29 mouse cellular contexts compared by ENCODE assay signal in genomic region chr10:117540112-117540594, GRCm38 (mm10).
"Had no signal": no experiment of that assay in that cellular context is flagged by ENCODE, and none has a peak within 500 bp of the region (broad histone marks: within the 10 kb centered on the region; RNA-seq: fewer than 3 reads in every experiment).

No protein-coding gene starts in this region.

- H3K27ac ChIP-seq: limb, embryonic 10.5 days; limb, embryonic 12.5 days; limb, embryonic 13.5 days; limb, embryonic 15.5 days; liver, embryonic 12.5 days; liver, embryonic 13.5 days; liver, embryonic 14.5 days; liver, embryonic 15.5 days; lung, embryonic 15.5 days; macrophage; midbrain, embryonic 10.5 days; midbrain, embryonic 12.5 days; midbrain, embryonic 15.5 days; neural tube, embryonic 12.5 days had no signal

- H3K36me3 ChIP-seq: limb, embryonic 10.5 days; limb, embryonic 12.5 days; limb, embryonic 13.5 days; limb, embryonic 15.5 days; liver, embryonic 12.5 days; liver, embryonic 13.5 days; liver, embryonic 15.5 days; lung, embryonic 15.5 days; midbrain, embryonic 10.5 days; midbrain, embryonic 12.5 days; midbrain, embryonic 15.5 days; neural tube, embryonic 12.5 days had no signal

- H3K9ac ChIP-seq: limb, embryonic 12.5 days; limb, embryonic 13.5 days; limb, embryonic 15.5 days; liver, embryonic 12.5 days; liver, embryonic 13.5 days; liver, embryonic 14.5 days; liver, embryonic 15.5 days; liver, postnatal 0 days; lung, embryonic 14.5 days; lung, embryonic 15.5 days; midbrain, embryonic 12.5 days; midbrain, embryonic 15.5 days; neural tube, embryonic 12.5 days had no signal

- H3K9me3 ChIP-seq: limb, embryonic 10.5 days; limb, embryonic 12.5 days; limb, embryonic 13.5 days; limb, embryonic 15.5 days; liver, embryonic 12.5 days; liver, embryonic 13.5 days; liver, embryonic 15.5 days; lung, embryonic 15.5 days; midbrain, embryonic 10.5 days; midbrain, embryonic 12.5 days; midbrain, embryonic 15.5 days; neural tube, embryonic 12.5 days had no signal

- H3K4me3 ChIP-seq: limb, embryonic 10.5 days; limb, embryonic 12.5 days; limb, embryonic 13.5 days; limb, embryonic 15.5 days; liver, embryonic 12.5 days; liver, embryonic 13.5 days; liver, embryonic 15.5 days; lung, embryonic 15.5 days; megakaryocyte, embryonic 14.5 days; midbrain, embryonic 10.5 days; midbrain, embryonic 12.5 days; midbrain, embryonic 15.5 days; myocyte; neural tube, embryonic 12.5 days had no signal

- H3K27me3 ChIP-seq: limb, embryonic 12.5 days; limb, embryonic 13.5 days; limb, embryonic 15.5 days; liver, embryonic 12.5 days; liver, embryonic 13.5 days; liver, embryonic 15.5 days; lung, embryonic 15.5 days; midbrain, embryonic 12.5 days; midbrain, embryonic 15.5 days; neural tube, embryonic 12.5 days had no signal

- H3K4me2 ChIP-seq: limb, embryonic 12.5 days; limb, embryonic 13.5 days; limb, embryonic 15.5 days; liver, embryonic 11.5 days; liver, embryonic 12.5 days; liver, embryonic 13.5 days; liver, embryonic 15.5 days; lung, embryonic 14.5 days; lung, embryonic 15.5 days; midbrain, embryonic 12.5 days; midbrain, embryonic 15.5 days; neural tube, embryonic 12.5 days had no signal

- ATAC-seq: liver, embryonic 12.5 days; liver, postnatal 0 days; midbrain, embryonic 15.5 days; midbrain, embryonic 16.5 days had no signal

- DNase-seq: left cerebral cortex, postnatal 4 days; liver; liver, embryonic 13.5 days; liver, postnatal 0 days; lung, adult 18-20 months; lung, adult 2 months; lung, embryonic 14.5 days; lung, postnatal 10 days; lung, postnatal 14 days; lung, postnatal 36 days; lung, postnatal 4 days; midbrain, embryonic 14.5 days had no signal

- H3K4me1 ChIP-seq: liver, embryonic 12.5 days; liver, embryonic 13.5 days; liver, embryonic 15.5 days; lung, embryonic 15.5 days; megakaryocyte, embryonic 14.5 days; midbrain, embryonic 12.5 days; midbrain, embryonic 15.5 days; neural tube, embryonic 12.5 days had no signal
